Mouse (Mus musculus) liver, embryonic 12.5 days (tissue): Measurements from ENCODE around the gene Traf1. TPM values are rescaled to one million over a fixed set of nuclear protein-coding genes. Genes with fewer than 3 reads are reported as not detected.

Source experiments
- ATAC-seq: fragments of 200-750 bp; cut with Nextera tagmentation; 2 replicates; pipeline ENCODE4 v1.8.0; 2017; ENCODE audit warnings: moderate number of reproducible peaks, mild to moderate bottlenecking, moderate library complexity
- H3K27ac ChIP-seq: fragments of 300-500 bp; sonication (generic); 2 replicates; pipeline ENCODE4 v1.5.1; 2016; ENCODE audit warnings: mild to moderate bottlenecking
- H3K27me3 ChIP-seq: fragments of 300-500 bp; sonication (generic); replicated peaks from 2 replicates; pipeline ENCODE4 v1.6.1; 2016; ENCODE audit warnings: mild to moderate bottlenecking, moderate library complexity
- H3K36me3 ChIP-seq: fragments of 300-500 bp; sonication (generic); 2 replicates; pipeline ENCODE4 v1.6.1; 2016; ENCODE audit warnings: mild to moderate bottlenecking, moderate library complexity
- H3K4me1 ChIP-seq: fragments of 300-500 bp; sonication (generic); 2 replicates; pipeline ENCODE4 v1.6.1; 2016
- H3K4me2 ChIP-seq: fragments of 300-500 bp; sonication (generic); 2 replicates; pipeline ENCODE4 v1.6.1; 2016; ENCODE audit warnings: mild to moderate bottlenecking, moderate library complexity
- H3K4me3 ChIP-seq: fragments of 300-500 bp; sonication (generic); 2 replicates; pipeline ENCODE4 v1.5.1; 2016; ENCODE audit warnings: mild to moderate bottlenecking, moderate library complexity
- H3K9ac ChIP-seq: fragments of 300-500 bp; sonication (generic); 2 replicates; pipeline ENCODE4 v1.6.1; 2016; ENCODE audit warnings: mild to moderate bottlenecking, moderate library complexity
- H3K9me3 ChIP-seq: fragments of 300-500 bp; sonication (generic); replicated peaks from 2 replicates; pipeline ENCODE4 v1.6.1; 2016; ENCODE audit warnings: mild to moderate bottlenecking, moderate library complexity
- WGBS: fragments of 180-500 bp; shearing (Covaris S2); methylation state at CpG from one replicate; pipeline ENCODE4 v1.1.7; 2016; ENCODE audit not compliant: insufficient replicate concordance; 5-methylcytosine and 5-hydroxymethylcytosine counted together
- polyA plus RNA-seq: library from polyadenylated mRNA; unstranded; fragments of >200 nt; fragmentation: Nextera tagmentation; extraction: Ambion mirVana; gene quantifications from 2 replicates; pipeline ENCODE4 v1.2.1, GENCODE M21; 2016

The Traf1 gene
- polyA plus RNA-seq, 1 experiment from 2014 or later: 0.27 TPM

DNA sequence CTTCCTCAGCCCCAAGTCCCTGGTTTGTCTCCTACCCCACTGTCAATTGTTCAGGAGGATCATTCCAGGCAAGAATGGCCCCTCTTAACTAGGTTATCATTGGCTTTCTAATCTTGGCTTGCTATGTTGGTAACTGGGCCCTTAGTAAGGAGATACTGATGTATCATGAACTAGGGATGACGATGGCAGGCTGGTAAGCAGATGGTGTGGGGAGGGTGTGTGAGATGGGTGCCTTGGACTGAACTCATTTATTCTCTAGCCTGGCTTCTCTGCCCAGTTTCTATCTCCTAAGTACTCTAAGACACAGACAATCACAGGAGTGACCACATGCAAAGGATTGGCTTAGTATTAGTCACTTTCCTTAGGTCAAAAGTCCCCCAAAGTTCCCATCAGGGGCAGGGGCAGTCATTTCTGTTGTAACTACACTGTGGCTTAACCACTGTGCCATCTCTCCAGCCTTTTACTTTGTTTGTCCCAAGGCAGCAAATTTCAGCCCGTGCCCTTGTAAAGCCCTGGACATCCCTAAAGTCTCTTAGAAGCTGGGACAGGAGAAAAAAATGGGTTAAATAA lies 7.9 kb downstream of the Traf1 start:
- H3K36me3 ChIP-seq: no peaks in the 10 kb centered on the region
- H3K27me3 ChIP-seq: no peaks in the 10 kb centered on the region; the same call in 1 of the 2 replicates
- no peak overlapping the region for H3K4me3 ChIP-seq
- WGBS: 42% methylated on average over 2 of the region's 2 CpGs
- no peak for ATAC-seq
- H3K9me3 ChIP-seq: no peaks in the 10 kb centered on the region
- H3K4me2 ChIP-seq: no peak overlapping the region
- no peak overlapping the region for H3K9ac ChIP-seq
- H3K4me1 ChIP-seq: no peaks in the 10 kb centered on the region
- H3K27ac ChIP-seq: no peak overlapping the region

- Histone ChIP-seq H3K4me1 (no peaks in the 10 kb centered on the region), H3K27ac (no peak overlapping the region), H3K9ac (no peak overlapping the region), H3K9me3 (no peaks in the 10 kb centered on the region), H3K36me3 (no peaks in the 10 kb centered on the region), H3K4me3 (no peak overlapping the region), H3K4me2 (no peak overlapping the region), H3K27me3 (no peaks in the 10 kb centered on the region; the same call in 1 of the 2 replicates)
- 39% methylated on average over 4 of the region's 4 CpGs for WGBS
- no peak for ATAC-seq
Observed at GRCm38 (mm10) chr2:34953018-34953417, 8.6 kb downstream of the Traf1 start.

GRCm38 (mm10) chr2:34951469-34951868 lies 10.1 kb downstream of the Traf1 start:
- ATAC-seq: no peak

DNA sequence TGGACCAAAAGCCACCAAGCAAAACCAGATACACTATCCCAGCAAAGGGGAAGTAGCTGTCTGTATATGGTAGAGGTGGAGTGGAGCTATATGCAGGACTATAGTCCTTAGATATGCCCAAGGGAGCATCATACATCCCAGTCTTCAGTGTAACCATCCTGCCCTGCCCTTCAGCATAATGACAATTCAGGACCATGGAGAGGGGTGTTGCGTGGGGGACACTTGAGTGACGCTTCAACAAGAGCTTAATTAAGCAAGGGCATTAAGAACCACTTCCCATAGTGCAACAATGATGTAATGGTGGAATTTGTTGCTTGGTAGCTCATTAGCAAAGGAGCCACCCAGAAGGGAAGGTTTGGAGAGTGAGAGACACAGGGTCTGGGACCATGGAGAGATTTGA lies 12.9 kb downstream of the Traf1 start:
- H3K27ac ChIP-seq: no peak overlapping the region
- no peaks in the 10 kb centered on the region for H3K4me1 ChIP-seq
- ATAC-seq: no peak
- H3K27me3 ChIP-seq: no peaks in the 10 kb centered on the region
- H3K9me3 ChIP-seq: no peaks in the 10 kb centered on the region
- H3K9ac ChIP-seq: no peak overlapping the region
- no peak overlapping the region for H3K4me3 ChIP-seq
- no peaks in the 10 kb centered on the region for H3K36me3 ChIP-seq
- 25% methylated on average over 2 of the region's 2 CpGs for WGBS
- no peak overlapping the region for H3K4me2 ChIP-seq

More at GRCm38 (mm10) chr2:34951469-34951868, 10.1 kb downstream of the Traf1 start:
- H3K36me3 ChIP-seq: no peaks in the 10 kb centered on the region
- H3K27me3 ChIP-seq: no peaks in the 10 kb centered on the region; the same call in 1 of the 2 replicates
- H3K27ac ChIP-seq: no peak overlapping the region
- no peaks in the 10 kb centered on the region for H3K9me3 ChIP-seq
- H3K4me3 ChIP-seq: no peak overlapping the region
- H3K4me2 ChIP-seq: no peak overlapping the region
- H3K9ac ChIP-seq: no peak overlapping the region
- H3K4me1 ChIP-seq: no peaks in the 10 kb centered on the region

- Histone ChIP-seq H3K4me1 (no peaks in the 10 kb centered on the region), H3K9ac (no peak overlapping the region), H3K4me2 (no peak overlapping the region), H3K4me3 (no peak overlapping the region), H3K9me3 (no peaks in the 10 kb centered on the region), H3K27me3 (peaks cover 6% of the 10 kb centered on the region), H3K27ac (no peak overlapping the region), H3K36me3 (no peaks in the 10 kb centered on the region)
- ATAC-seq: no peak
- 40% methylated on average over 4 of the region's 4 CpGs for WGBS
Observed at GRCm38 (mm10) chr2:34946046-34946445, 15.5 kb downstream of the Traf1 start.

GRCm38 (mm10) chr2:34945580-34945979 lies 16.0 kb downstream of the Traf1 start:
- Histone ChIP-seq H3K9ac (no peak overlapping the region), H3K4me2 (no peak overlapping the region), H3K27me3 (peaks cover 8% of the 10 kb centered on the region), H3K36me3 (no peaks in the 10 kb centered on the region), H3K27ac (no peak overlapping the region), H3K4me1 (no peaks in the 10 kb centered on the region), H3K4me3 (no peak overlapping the region), H3K9me3 (no peaks in the 10 kb centered on the region)
- ATAC-seq: no peak
- WGBS: 56% methylated on average over 4 of the region's 4 CpGs

DNA sequence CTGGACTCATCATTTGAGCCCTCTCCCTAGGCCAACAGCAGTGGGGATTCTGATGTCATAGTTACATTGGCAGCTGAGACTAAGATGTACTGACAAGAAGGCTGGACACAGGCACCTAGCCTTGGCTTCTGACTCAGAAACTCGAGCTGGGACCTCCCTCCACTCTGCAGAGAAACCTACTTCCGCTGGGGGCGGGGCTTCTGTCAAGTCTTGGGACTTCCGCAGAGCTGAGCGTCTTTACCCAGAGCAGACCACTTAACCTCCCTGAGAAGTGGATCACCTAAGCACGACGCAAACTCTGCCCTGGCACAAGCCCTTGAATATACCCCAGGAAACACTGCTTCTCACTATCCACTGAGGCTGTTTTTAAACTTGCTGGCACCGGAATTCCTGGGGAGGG lies 16.8 kb downstream of the Traf1 start:
- Histone ChIP-seq H3K27ac (no peak overlapping the region), H3K9me3 (no peaks in the 10 kb centered on the region), H3K4me3 (no peak overlapping the region), H3K4me2 (peak overlapping the region; percentile 26), H3K9ac (no peak overlapping the region), H3K4me1 (no peaks in the 10 kb centered on the region), H3K36me3 (no peaks in the 10 kb centered on the region), H3K27me3 (peaks cover 12% of the 10 kb centered on the region)
- WGBS: 5% methylated on average over 8 of the region's 8 CpGs
- no peak for ATAC-seq

GRCm38 (mm10) chr2:34943556-34944120 lies 17.9 kb downstream of the Traf1 start:
- Histone ChIP-seq H3K9ac (no peak overlapping the region), H3K4me2 (no peak overlapping the region), H3K27me3 (peaks cover 12% of the 10 kb centered on the region), H3K27ac (no peak overlapping the region), H3K4me1 (0 out of 2 replicates have a peak, but pooled peaks cover under 1% of the 10 kb centered on the region), H3K9me3 (no peaks in the 10 kb centered on the region), H3K4me3 (no peak overlapping the region), H3K36me3 (no peaks in the 10 kb centered on the region)
- ATAC-seq: no peak
- WGBS: 63% methylated on average over 13 of the region's 13 CpGs

DNA sequence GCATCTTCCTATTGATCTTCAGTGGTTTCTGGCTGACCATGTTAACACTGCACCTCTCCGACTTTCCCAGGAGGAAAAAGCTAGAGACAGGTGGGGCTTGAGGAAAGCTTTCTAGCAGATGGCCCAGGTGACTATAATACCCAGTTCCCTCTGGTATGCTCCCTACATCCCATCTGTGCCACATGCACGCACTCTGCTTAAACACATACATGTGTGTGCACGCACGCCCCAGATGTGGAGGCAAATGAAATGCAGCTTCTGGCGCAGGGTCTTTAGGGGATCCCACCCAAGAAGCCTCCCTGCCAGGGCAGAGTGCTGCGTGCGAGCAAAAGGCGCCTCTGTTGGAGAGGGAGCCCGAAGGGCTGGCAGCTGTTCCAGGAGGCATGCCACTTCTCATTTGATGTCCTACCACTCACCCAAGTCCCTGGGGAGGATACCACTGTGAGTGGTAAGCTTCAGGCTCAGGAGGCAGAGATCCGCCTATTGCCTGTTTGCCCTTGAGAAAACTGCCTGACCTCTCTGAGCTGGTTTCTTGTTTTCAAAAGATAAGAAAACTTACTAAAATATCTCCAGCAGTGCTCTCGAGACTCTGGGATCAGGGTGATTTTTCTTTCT lies 20.4 kb downstream of the Traf1 start:
- ATAC-seq: no peak
- 62% methylated on average over 11 of the region's 11 CpGs for WGBS
- Histone ChIP-seq H3K4me2 (no peak overlapping the region), H3K27me3 (peaks cover 25% of the 10 kb centered on the region), H3K4me3 (no peak overlapping the region), H3K9me3 (no peaks in the 10 kb centered on the region), H3K4me1 (0 out of 2 replicates have a peak, but pooled peaks cover 4% of the 10 kb centered on the region), H3K36me3 (no peaks in the 10 kb centered on the region), H3K27ac (no peak overlapping the region), H3K9ac (no peak overlapping the region)

DNA sequence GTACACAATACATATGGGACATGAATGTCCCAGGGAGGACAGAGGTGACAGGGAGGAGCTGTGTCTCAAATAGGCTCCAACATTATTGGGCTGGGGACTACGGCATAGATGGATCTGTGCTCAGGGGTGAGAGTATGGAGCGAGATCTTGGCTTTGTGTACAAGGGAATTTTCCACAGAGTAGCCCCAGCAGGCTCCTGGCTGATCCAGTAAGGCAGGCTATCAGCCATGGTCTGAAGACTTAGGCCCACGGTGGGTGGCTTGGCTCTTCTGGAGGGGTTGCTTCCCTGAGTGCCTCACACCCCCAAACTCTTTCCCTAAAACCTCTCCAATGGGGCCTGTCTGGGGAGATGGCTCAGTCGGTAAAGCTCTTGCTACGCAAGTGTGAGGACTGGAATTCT lies 21.3 kb downstream of the Traf1 start:
- no peak overlapping the region for H3K4me3 ChIP-seq
- H3K36me3 ChIP-seq: no peaks in the 10 kb centered on the region
- no peak overlapping the region for H3K4me2 ChIP-seq
- H3K4me1 ChIP-seq: 0 out of 2 replicates have a peak, but pooled peaks cover 4% of the 10 kb centered on the region
- no peaks in the 10 kb centered on the region for H3K9me3 ChIP-seq
- H3K27ac ChIP-seq: no peak overlapping the region
- no peak for ATAC-seq
- H3K9ac ChIP-seq: no peak overlapping the region
- 64% methylated on average over 5 of the region's 5 CpGs for WGBS
- peaks cover 28% of the 10 kb centered on the region for H3K27me3 ChIP-seq

GRCm38 (mm10) chr2:34938269-34939208 lies 23.0 kb downstream of the Traf1 start:
- Histone ChIP-seq H3K36me3 (no peaks in the 10 kb centered on the region), H3K4me1 (0 out of 2 replicates have a peak, but pooled peaks cover 4% of the 10 kb centered on the region), H3K27me3 (peaks cover 28% of the 10 kb centered on the region), H3K27ac (no peak overlapping the region), H3K9me3 (no peaks in the 10 kb centered on the region), H3K4me2 (no peak overlapping the region), H3K9ac (no peak overlapping the region), H3K4me3 (no peak overlapping the region)
- no peak for ATAC-seq
- 27% methylated on average over 8 of the region's 8 CpGs for WGBS

GRCm38 (mm10) chr2:34937460-34937859 lies 24.1 kb downstream of the Traf1 start:
- Histone ChIP-seq H3K27me3 (peaks cover 28% of the 10 kb centered on the region), H3K9me3 (no peaks in the 10 kb centered on the region), H3K4me2 (no peak overlapping the region), H3K4me1 (0 out of 2 replicates have a peak, but pooled peaks cover 4% of the 10 kb centered on the region), H3K4me3 (no peak overlapping the region), H3K27ac (no peak overlapping the region), H3K9ac (no peak overlapping the region), H3K36me3 (no peaks in the 10 kb centered on the region)
- ATAC-seq: no peak
- 28% methylated on average over 5 of the region's 5 CpGs for WGBS
